Mouse (Mus musculus): ENCODE results near the gene Rec114. TPM values are rescaled to one million over a fixed set of nuclear protein-coding genes. Genes with fewer than 3 reads are reported as not detected.

Rec114 gene
- 0.35 TPM for polyA plus RNA-seq (2012; fragmentation: generic; extraction: Trizol)

- no peaks in the 10 kb centered on the region for H3K36me3 ChIP-seq (ENCODE audit: control insufficient read depth, insufficient read depth)
- H3K4me3 ChIP-seq: no peak within 1 kb of the TSS
- no peak for TF ChIP-seq TCF3 (IDR thresholded peaks at IDR 0.05; ENCODE audit: insufficient read length, low read depth)
- no peak for TF ChIP-seq REST (IDR thresholded peaks at IDR 0.05; ENCODE audit: insufficient read depth, insufficient read length)
- H3K79me2 ChIP-seq (ENCODE audit: control insufficient read depth, insufficient read depth): no peaks in the 10 kb centered on the region
- no peaks in the 10 kb centered on the region for H3K27me3 ChIP-seq (ENCODE audit: control insufficient read depth, insufficient read depth, insufficient read length)
- H3ac ChIP-seq (ENCODE audit: control insufficient read depth, insufficient read length): no peak within 1 kb of the TSS
- H3K4me2 ChIP-seq (ENCODE audit: low read depth): no peak within 1 kb of the TSS
These were observed at the start of gene Rec114 for GRCm38 (mm10) chr9:58743702-58744248. Rec114 (minus strand) TSS chr9:58743964.

- TF ChIP-seq MYOG (IDR thresholded peaks at IDR 0.05; ENCODE audit: control insufficient read depth in 1 of 3, insufficient read depth in 1 of 3, insufficient read length in 2 of 3, low read depth in 2 of 3): no peak
- TF ChIP-seq USF1 (IDR thresholded peaks at IDR 0.05; ENCODE audit: low read depth): no peak
- no peak for TF ChIP-seq MAX (IDR thresholded peaks at IDR 0.05; ENCODE audit: low read depth)
- TF ChIP-seq E2F4 (IDR thresholded peaks at IDR 0.05; ENCODE audit: insufficient read depth): no peak
- no peak for TF ChIP-seq SRF (IDR thresholded peaks at IDR 0.05; ENCODE audit: control insufficient read depth, insufficient read length, low read depth)
- TF ChIP-seq TCF3 (IDR thresholded peaks at IDR 0.05; ENCODE audit: insufficient read length, low read depth): no peak
- Histone ChIP-seq H3K27me3 (ENCODE audit: control insufficient read depth, insufficient read depth, insufficient read length) (peaks cover 6% of the 10 kb centered on the region), H3K4me3 (no peak overlapping the region), H3K79me2 (ENCODE audit: control insufficient read depth, insufficient read depth) (no peaks in the 10 kb centered on the region), H3K36me3 (ENCODE audit: control insufficient read depth, insufficient read depth) (no peaks in the 10 kb centered on the region), H3K4me2 (ENCODE audit: low read depth) (no peak overlapping the region), H3ac (ENCODE audit: control insufficient read depth, insufficient read length) (no peak overlapping the region)
These were observed 45.7 kb upstream of the Rec114 start for GRCm38 (mm10) chr9:58789476-58789875.

GRCm38 (mm10) chr9:58775363-58775762 is 31.6 kb upstream of the Rec114 start:
- Histone ChIP-seq H3K4me2 (ENCODE audit: low read depth) (no peak overlapping the region), H3K36me3 (ENCODE audit: control insufficient read depth, insufficient read depth) (no peaks in the 10 kb centered on the region), H3K79me2 (ENCODE audit: control insufficient read depth, insufficient read depth) (no peaks in the 10 kb centered on the region), H3K27me3 (ENCODE audit: control insufficient read depth, insufficient read depth, insufficient read length) (no peaks in the 10 kb centered on the region), H3ac (ENCODE audit: control insufficient read depth, insufficient read length) (no peak overlapping the region), H3K4me3 (no peak overlapping the region)
- TF ChIP-seq TCF3 (IDR thresholded peaks at IDR 0.05; ENCODE audit: insufficient read length, low read depth) (no peak), E2F4 (IDR thresholded peaks at IDR 0.05; ENCODE audit: insufficient read depth) (no peak), POLR2A (IDR thresholded peaks at IDR 0.05; ENCODE audit: insufficient read length, low read depth) (no peak), TCF12 (IDR thresholded peaks at IDR 0.05; ENCODE audit: insufficient read depth, poor library complexity, severe bottlenecking) (no peak), POLR2AphosphoS2 (IDR thresholded peaks at IDR 0.05; ENCODE audit: insufficient read length, low read depth) (no peak), MYOD1 (IDR thresholded peaks at IDR 0.05; ENCODE audit: control insufficient read depth in 1 of 3, insufficient read length in 2 of 3, low read depth in 2 of 3) (no peak), USF1 (IDR thresholded peaks at IDR 0.05; ENCODE audit: low read depth) (no peak), CEBPB (IDR thresholded peaks at IDR 0.05; ENCODE audit: insufficient read depth, poor library complexity, severe bottlenecking) (no peak), SRF (IDR thresholded peaks at IDR 0.05; ENCODE audit: control insufficient read depth, insufficient read length, low read depth) (no peak), MAX (IDR thresholded peaks at IDR 0.05; ENCODE audit: low read depth) (no peak), REST (IDR thresholded peaks at IDR 0.05; ENCODE audit: insufficient read depth, insufficient read length) (no peak), MYOG (IDR thresholded peaks at IDR 0.05; ENCODE audit: control insufficient read depth in 1 of 3, insufficient read depth in 1 of 3, insufficient read length in 2 of 3, low read depth in 2 of 3) (no peak)

GRCm38 (mm10) chr9:58774761-58775160 is 31.0 kb upstream of the Rec114 start:
- Histone ChIP-seq H3K79me2 (ENCODE audit: control insufficient read depth, insufficient read depth) (no peaks in the 10 kb centered on the region), H3K36me3 (ENCODE audit: control insufficient read depth, insufficient read depth) (no peaks in the 10 kb centered on the region), H3K27me3 (ENCODE audit: control insufficient read depth, insufficient read depth, insufficient read length) (no peaks in the 10 kb centered on the region), H3K4me3 (no peak overlapping the region), H3K4me2 (ENCODE audit: low read depth) (no peak overlapping the region), H3ac (ENCODE audit: control insufficient read depth, insufficient read length) (no peak overlapping the region)
- no peak for TF ChIP-seq POLR2A (IDR thresholded peaks at IDR 0.05; ENCODE audit: insufficient read length, low read depth)
- TF ChIP-seq MYOD1 (IDR thresholded peaks at IDR 0.05; ENCODE audit: control insufficient read depth in 1 of 3, insufficient read length in 2 of 3, low read depth in 2 of 3): no peak
- TF ChIP-seq REST (IDR thresholded peaks at IDR 0.05; ENCODE audit: insufficient read depth, insufficient read length): no peak
- no peak for TF ChIP-seq TCF12 (IDR thresholded peaks at IDR 0.05; ENCODE audit: insufficient read depth, poor library complexity, severe bottlenecking)
- TF ChIP-seq SRF (IDR thresholded peaks at IDR 0.05; ENCODE audit: control insufficient read depth, insufficient read length, low read depth): no peak
- no peak for TF ChIP-seq CEBPB (IDR thresholded peaks at IDR 0.05; ENCODE audit: insufficient read depth, poor library complexity, severe bottlenecking)
- TF ChIP-seq POLR2AphosphoS2 (IDR thresholded peaks at IDR 0.05; ENCODE audit: insufficient read length, low read depth): no peak
- TF ChIP-seq MYOG (IDR thresholded peaks at IDR 0.05; ENCODE audit: control insufficient read depth in 1 of 3, insufficient read depth in 1 of 3, insufficient read length in 2 of 3, low read depth in 2 of 3): no peak
- TF ChIP-seq E2F4 (IDR thresholded peaks at IDR 0.05; ENCODE audit: insufficient read depth): no peak
- no peak for TF ChIP-seq MAX (IDR thresholded peaks at IDR 0.05; ENCODE audit: low read depth)
- no peak for TF ChIP-seq USF1 (IDR thresholded peaks at IDR 0.05; ENCODE audit: low read depth)
- TF ChIP-seq TCF3 (IDR thresholded peaks at IDR 0.05; ENCODE audit: insufficient read length, low read depth): no peak

- no peaks in the 10 kb centered on the region for H3K79me2 ChIP-seq (ENCODE audit: control insufficient read depth, insufficient read depth)
- H3K4me3 ChIP-seq: no peak overlapping the region
- peaks cover 20% of the 10 kb centered on the region for H3K27me3 ChIP-seq (ENCODE audit: control insufficient read depth, insufficient read depth, insufficient read length)
- H3K4me2 ChIP-seq (ENCODE audit: low read depth): no peak overlapping the region
- no peaks in the 10 kb centered on the region for H3K36me3 ChIP-seq (ENCODE audit: control insufficient read depth, insufficient read depth)
- no peak for TF ChIP-seq POLR2A (IDR thresholded peaks at IDR 0.05; ENCODE audit: insufficient read length, low read depth)
- no peak for TF ChIP-seq TCF3 (IDR thresholded peaks at IDR 0.05; ENCODE audit: insufficient read length, low read depth)
- no peak for TF ChIP-seq E2F4 (IDR thresholded peaks at IDR 0.05; ENCODE audit: insufficient read depth)
- TF ChIP-seq USF1 (IDR thresholded peaks at IDR 0.05; ENCODE audit: low read depth): no peak
- TF ChIP-seq POLR2AphosphoS2 (IDR thresholded peaks at IDR 0.05; ENCODE audit: insufficient read length, low read depth): no peak
- TF ChIP-seq MYOD1 (IDR thresholded peaks at IDR 0.05; ENCODE audit: control insufficient read depth in 1 of 3, insufficient read length in 2 of 3, low read depth in 2 of 3): no peak
- no peak for TF ChIP-seq MYOG (IDR thresholded peaks at IDR 0.05; ENCODE audit: control insufficient read depth in 1 of 3, insufficient read depth in 1 of 3, insufficient read length in 2 of 3, low read depth in 2 of 3)
- TF ChIP-seq REST (IDR thresholded peaks at IDR 0.05; ENCODE audit: insufficient read depth, insufficient read length): no peak
- TF ChIP-seq TCF12 (IDR thresholded peaks at IDR 0.05; ENCODE audit: insufficient read depth, poor library complexity, severe bottlenecking): no peak
- no peak for TF ChIP-seq MAX (IDR thresholded peaks at IDR 0.05; ENCODE audit: low read depth)
- no peak for TF ChIP-seq CEBPB (IDR thresholded peaks at IDR 0.05; ENCODE audit: insufficient read depth, poor library complexity, severe bottlenecking)
- no peak for TF ChIP-seq SRF (IDR thresholded peaks at IDR 0.05; ENCODE audit: control insufficient read depth, insufficient read length, low read depth)
- no peak overlapping the region for H3ac ChIP-seq (ENCODE audit: control insufficient read depth, insufficient read length)
These were observed 26.2 kb upstream of the Rec114 start for GRCm38 (mm10) chr9:58769943-58770342.
